Mouse (Mus musculus): ENCODE results near the gene Cog6. TPM values are rescaled to one million over a fixed set of nuclear protein-coding genes. Genes with fewer than 3 reads are reported as not detected.
A peak's percentile ranks its signal among the peaks of the same experiment; 100 is the strongest.

Gene Cog6
- total RNA-seq, 2 experiments from 2014 or later, result 27.7 to 31.5 TPM

- DNase-seq, result peak; percentile 80
- intact Hi-C loops (cut with DNase I; ENCODE audit: low total_unique reads), result loop anchor here (10.0 kb wide), 1 partner anchor 720 kb away; no protein-coding TSS in a partner anchor
These were observed 42.1 kb downstream of the Cog6 start for GRCm38 (mm10) chr3:52974674-52975556.

- intact Hi-C loops (cut with DNase I; ENCODE audit: low total_unique reads), result loop anchor here (10.0 kb wide), 1 partner anchor 718 kb away; no protein-coding TSS in a partner anchor
- DNase-seq, result no peak
These were observed 44.1 kb downstream of the Cog6 start for GRCm38 (mm10) chr3:52972916-52973315.

- DNase-seq, result no peak
- intact Hi-C loops (cut with DNase I; ENCODE audit: low total_unique reads), result no loop called here
These were observed 50.0 kb downstream of the Cog6 start for GRCm38 (mm10) chr3:52967046-52967445.

- intact Hi-C loops (cut with DNase I; ENCODE audit: low total_unique reads), result no loop called here
- DNase-seq, result no peak
These were observed 52.8 kb downstream of the Cog6 start for GRCm38 (mm10) chr3:52964206-52964605.

- intact Hi-C loops (cut with DNase I; ENCODE audit: low total_unique reads), result no loop called here
- DNase-seq, result no peak
These were observed 53.6 kb downstream of the Cog6 start for GRCm38 (mm10) chr3:52963441-52963840.

- no peak for DNase-seq
- intact Hi-C loops (cut with DNase I; ENCODE audit: low total_unique reads), result no loop called here
These were observed 54.6 kb downstream of the Cog6 start for GRCm38 (mm10) chr3:52962391-52962790.

DNA sequence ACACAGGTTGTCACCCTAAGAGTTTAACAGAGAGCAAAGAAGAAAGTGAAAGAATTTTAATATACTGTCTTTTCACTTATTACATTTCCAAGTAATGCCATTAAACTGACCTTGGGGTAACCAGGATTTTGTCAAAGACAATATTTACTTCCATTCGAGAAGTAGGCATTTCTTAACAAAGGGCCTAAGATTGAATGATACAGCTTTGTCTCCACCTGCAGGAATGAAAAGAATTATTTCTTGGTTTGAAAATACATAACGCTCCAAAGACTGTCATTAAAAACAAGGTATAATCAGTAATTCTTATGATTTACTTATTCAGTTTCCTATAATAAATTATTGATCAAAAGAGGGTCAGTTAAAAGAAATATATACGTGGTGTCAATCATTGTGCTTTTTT is 55.4 kb downstream of the Cog6 start:
- intact Hi-C loops (cut with DNase I; ENCODE audit: low total_unique reads), result no loop called here

DNA sequence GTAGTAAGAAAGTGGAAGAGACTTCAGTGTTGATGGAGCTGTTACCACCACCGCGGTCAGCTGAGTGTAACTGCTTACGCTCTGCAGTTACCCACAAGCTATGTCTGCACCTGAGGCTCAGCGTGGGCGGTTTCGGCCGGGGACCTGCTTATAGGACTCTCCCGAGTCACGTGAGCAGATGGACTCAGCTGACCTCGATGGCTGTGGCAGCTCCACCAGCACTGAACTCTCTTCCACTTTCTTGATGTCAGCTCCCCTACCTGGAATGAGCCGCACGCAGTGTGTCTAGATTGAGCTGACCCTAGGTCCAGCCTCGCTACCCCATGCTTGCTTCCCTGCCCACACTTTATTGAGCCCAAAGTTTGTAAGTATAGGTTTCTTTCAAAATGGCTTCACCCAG is 56.1 kb downstream of the Cog6 start:
- no peak for DNase-seq
- intact Hi-C loops (cut with DNase I; ENCODE audit: low total_unique reads), result no loop called here

More for the DNA sequence above, 55.4 kb downstream of the Cog6 start:
- no peak for DNase-seq

GRCm38 (mm10) chr3:52958444-52959120 is 58.5 kb downstream of the Cog6 start:
- DNase-seq, result no peak
- intact Hi-C loops (cut with DNase I; ENCODE audit: low total_unique reads), result no loop called here

GRCm38 (mm10) chr3:52957861-52958260 is 59.2 kb downstream of the Cog6 start:
- intact Hi-C loops (cut with DNase I; ENCODE audit: low total_unique reads), result no loop called here
- DNase-seq, result no peak

- DNase-seq, result no peak
- intact Hi-C loops (cut with DNase I; ENCODE audit: low total_unique reads), result no loop called here
These were observed 60.8 kb downstream of the Cog6 start for GRCm38 (mm10) chr3:52956236-52956635.

GRCm38 (mm10) chr3:52955481-52956019 is 61.5 kb downstream of the Cog6 start:
- intact Hi-C loops (cut with DNase I; ENCODE audit: low total_unique reads), result no loop called here
- no peak for DNase-seq

DNA sequence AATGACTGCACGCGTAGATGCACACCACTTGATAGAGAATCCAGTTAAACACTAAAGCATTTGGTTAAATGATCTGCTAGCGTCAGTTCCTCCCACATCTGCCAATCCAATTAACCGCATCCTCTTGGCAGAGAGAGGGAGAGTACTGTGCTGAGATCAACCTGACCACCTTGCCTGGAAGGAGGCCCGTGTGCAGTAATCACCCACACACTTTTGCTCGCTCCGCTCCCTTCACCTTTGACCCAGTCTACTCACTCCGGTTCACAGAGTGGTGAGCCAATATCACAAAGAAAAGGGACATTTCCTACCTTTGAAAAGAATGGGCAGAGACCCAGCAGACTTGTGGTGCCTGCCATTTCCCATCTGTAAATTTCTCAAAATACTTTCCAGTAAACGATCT is 62.4 kb downstream of the Cog6 start:
- no peak for DNase-seq
- intact Hi-C loops (cut with DNase I; ENCODE audit: low total_unique reads), result no loop called here

- intact Hi-C loops (cut with DNase I; ENCODE audit: low total_unique reads), result no loop called here
These were observed 63.2 kb downstream of the Cog6 start for GRCm38 (mm10) chr3:52953831-52954230.

DNA sequence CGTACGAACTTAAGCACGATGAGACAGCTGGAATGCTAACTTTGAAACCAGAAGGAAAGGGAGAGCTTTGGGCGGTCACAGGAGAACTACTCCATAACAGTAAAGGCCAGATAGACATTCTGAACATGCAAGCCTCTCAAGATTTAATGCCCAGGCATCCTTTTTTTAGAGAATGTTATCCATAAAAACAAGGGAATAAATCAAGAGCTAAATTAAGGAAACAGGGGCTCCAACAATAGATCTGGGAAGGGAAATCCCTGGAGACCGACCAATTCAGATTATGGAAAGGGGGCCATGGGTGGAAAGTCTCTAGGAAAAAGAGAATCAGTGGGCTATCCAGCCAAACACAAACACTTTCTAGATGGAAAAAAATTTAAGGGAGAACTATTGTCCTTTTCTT is 68.2 kb downstream of the Cog6 start:
- intact Hi-C loops (cut with DNase I; ENCODE audit: low total_unique reads), result no loop called here
- no peak for DNase-seq

More at GRCm38 (mm10) chr3:52953831-52954230, 63.2 kb downstream of the Cog6 start:
- no peak for DNase-seq

DNA sequence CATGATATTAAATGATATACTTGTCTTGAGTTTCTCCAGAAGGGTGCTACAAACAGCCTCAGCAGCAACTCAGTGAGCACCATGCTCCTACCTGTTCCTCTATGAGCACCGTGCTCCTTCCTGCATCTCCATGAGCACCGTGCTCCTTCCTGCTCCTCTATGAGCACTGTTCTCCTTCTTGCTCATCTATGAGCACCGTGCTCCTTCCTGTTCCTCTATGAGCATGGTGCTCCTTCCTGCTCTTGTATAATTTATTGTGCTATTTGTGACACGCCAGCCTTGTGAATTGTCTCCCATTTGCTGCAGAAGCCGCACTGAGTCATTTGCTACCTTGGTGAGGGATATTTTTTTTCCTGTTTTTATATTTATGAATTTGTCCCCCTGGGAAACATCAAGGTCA is 69.6 kb downstream of the Cog6 start:
- intact Hi-C loops (cut with DNase I; ENCODE audit: low total_unique reads), result no loop called here
- DNase-seq, result no peak

DNA sequence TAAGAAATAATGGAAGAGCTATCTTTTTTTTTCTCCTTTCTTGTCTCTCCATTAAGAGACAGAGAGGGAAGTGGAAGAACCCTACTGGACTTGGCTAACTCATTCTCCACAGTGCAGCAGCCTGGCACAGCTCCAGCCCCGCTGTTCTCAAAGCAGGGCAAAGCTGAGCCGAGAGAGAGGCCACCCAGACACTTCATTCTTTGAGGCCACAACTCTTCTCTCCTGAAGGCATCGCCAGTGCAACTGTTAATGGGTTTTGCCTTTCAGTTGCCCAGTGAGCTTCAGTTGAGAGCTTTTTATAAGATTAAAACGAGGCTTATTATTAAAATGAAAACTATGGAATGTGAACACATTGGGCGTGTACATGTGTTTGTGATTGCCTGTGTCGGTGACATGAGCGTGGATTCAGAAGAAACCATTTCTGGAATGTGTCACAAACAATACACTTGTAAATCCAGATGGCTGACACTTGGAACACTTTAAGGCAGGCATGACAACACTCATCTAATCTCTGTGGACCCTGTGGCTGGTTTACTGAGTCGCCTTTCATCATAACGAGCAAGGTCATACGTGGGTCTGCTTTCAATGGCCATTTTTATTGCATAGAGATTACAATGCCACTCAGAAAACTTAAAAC is 76.1 kb downstream of the Cog6 start:
- intact Hi-C loops (cut with DNase I; ENCODE audit: low total_unique reads), result no loop called here
- peak; percentile 53 for DNase-seq

DNA sequence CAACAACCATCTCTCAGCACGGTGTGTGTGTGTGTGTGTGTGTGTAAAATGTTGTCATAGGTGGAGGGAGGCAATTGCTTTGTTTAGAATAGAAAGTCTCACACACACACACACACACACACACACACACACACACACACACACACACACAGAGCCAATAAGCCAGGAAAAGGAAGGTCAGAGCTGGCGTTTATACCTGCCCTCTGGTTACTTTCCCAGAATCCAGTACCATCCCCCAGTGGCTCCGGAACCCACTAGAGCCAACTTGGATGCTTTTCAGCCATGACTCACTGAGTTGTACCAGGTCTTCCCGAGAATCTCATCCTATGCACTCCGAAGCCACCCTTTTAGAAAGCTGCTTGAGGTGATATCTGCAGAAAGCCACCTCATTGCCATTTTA is 78.6 kb downstream of the Cog6 start:
- DNase-seq, result peak; percentile 13
- intact Hi-C loops (cut with DNase I; ENCODE audit: low total_unique reads), result no loop called here

GRCm38 (mm10) chr3:52937739-52938306 is 79.2 kb downstream of the Cog6 start:
- DNase-seq, result no peak
- intact Hi-C loops (cut with DNase I; ENCODE audit: low total_unique reads), result no loop called here

DNA sequence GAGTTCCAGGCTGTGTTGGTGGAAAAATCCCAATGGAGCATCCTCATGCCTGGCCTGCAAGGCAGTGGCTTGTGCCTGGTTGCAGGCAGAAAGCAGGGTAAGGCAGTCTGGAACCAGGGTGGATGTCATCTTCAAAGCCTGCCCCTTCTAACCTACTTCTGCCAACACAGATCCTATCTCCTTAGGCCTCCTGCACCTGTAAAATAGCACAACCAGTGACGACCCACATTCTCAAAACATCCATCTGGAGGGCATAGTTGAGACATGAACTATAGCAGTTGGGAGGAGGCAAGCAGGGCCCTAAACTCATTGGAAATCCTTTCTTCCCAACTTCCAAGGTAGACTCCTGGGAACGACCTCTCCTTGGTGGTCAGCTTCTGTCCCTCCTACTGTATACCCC is 85.1 kb downstream of the Cog6 start:
- intact Hi-C loops (cut with DNase I; ENCODE audit: low total_unique reads), result no loop called here
- DNase-seq, result no peak

Measured in gastrocnemius, postnatal 14 days (tissue).